Mouse (Mus musculus) mouse embryonic stem cell (cell line): ENCODE measurements around the gene Renbp.

Experiments
- in situ Hi-C, 2 experiments: fragments of 300-500 bp; cut with MboI; formaldehyde crosslinking; loops; 1 replicate in 1 of 2; 3 replicates in 1 of 2; pipeline ENCODE4 v1.14.3; 2019 to 2020; ENCODE audit warnings: low sequenced_read_pairs in 2 of 2, low pct_unique_long_range_greater_than_20kb in 1 of 2, mixed read lengths in 1 of 2; ENCODE audit not compliant: unreplicated experiment in 1 of 2

The Renbp gene

GRCm38 (mm10) chrX:73880194-73881035 is 50.2 kb downstream of the Renbp start:
- in situ Hi-C loops: no loop called here

- in situ Hi-C loops: no loop called here
Measured at GRCm38 (mm10) chrX:73877014-73877413, 53.6 kb downstream of the Renbp start.

- in situ Hi-C loops: no loop called here
Measured at GRCm38 (mm10) chrX:73875881-73876280, 54.8 kb downstream of the Renbp start.
